Mouse (Mus musculus): ENCODE data around the gene Ap1g2.

The Ap1g2 gene

DNA sequence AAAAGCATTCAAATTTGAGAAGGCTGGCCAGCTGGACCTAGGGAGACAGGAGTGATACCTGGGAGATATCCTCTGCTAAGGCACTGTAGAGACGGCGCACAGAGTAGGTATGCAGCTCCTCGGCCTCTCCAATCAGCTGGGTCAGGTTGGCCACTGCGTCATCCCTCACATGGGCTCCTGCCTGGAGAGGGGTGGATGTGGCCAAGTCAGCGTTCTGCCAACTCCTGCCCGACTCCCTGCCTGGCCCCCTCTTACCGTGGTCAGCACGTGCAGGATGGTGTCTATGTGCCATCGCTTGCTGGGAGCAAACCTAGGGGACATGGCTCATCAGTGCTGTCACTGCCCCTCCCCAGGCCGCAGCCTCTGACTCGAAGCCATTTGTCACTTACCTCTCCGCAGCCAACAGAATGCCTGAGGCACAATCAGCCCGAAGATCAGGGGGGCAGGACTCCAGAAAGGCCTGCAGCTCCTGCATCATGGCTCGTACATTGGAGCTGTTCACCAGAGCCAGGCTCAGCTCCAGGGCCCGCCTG is 4.1 kb downstream of the Ap1g2 start:
- no peak for TF ChIP-seq GATA4 (IDR thresholded peaks at IDR 0.05; ENCODE audit: insufficient replicate concordance, low read length)

DNA sequence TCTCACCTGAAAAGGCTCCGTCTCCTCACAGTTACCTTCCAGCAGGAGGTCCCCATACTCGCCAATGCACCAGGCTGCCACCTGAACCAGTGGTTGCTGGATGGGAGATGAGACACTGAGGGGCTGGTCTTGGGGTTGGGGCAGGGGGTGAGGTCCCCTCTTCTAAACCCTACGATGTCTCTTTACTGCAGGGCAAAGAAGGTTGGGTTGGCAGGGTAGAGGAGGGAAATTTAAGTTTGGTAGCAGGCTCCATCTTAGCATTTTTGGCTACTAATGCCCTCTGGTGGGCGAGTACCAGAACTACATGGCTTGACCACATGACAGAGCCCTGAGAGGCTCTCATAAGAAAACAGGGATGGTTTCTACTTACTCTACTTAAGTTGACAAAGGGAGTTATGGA is 4.8 kb downstream of the Ap1g2 start:
- TF ChIP-seq GATA4 (IDR thresholded peaks at IDR 0.05; ENCODE audit: insufficient replicate concordance, low read length): no peak

DNA sequence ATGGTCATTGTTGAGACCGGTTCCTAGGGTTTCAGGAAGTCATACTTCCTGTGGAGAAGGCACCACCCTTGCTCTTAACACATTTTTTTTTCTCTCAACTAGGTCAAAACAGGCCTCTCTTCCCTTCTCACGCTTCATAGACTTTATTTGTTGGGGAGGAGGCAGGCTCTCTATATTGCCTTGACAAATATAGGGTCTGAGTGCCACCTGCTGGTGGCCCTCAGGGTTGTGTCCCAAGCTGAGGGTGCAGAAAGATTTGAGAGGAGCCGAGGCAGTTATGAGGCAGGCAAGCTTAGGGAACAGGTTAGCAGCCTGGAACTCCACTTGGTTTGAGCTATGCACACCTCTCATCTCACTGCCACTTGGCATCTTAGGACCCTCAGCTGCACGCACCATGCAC is 8.3 kb downstream of the Ap1g2 start:
- TF ChIP-seq GATA4 (IDR thresholded peaks at IDR 0.05; ENCODE audit: insufficient replicate concordance, low read length): no peak

DNA sequence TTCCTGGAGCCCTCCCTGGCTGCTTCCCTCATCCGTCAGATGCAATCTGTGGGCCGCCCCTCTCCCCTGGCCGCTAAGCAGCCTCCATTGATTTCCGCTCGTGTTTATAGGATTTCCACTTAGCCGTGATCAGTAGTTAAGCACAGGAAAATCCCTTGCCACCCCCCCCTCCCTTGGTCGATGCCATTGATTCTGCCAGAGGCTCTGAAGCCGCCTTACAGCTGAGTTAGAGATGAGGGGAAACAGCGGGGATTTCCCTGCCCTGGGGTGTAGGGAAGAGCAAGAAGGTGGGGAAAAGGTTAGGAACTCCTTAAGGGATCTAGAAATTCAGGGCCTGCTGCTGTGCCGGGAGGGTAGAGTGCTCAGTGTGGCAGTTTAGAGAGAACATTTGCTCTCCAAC is 8.7 kb downstream of the Ap1g2 start:
- TF ChIP-seq GATA4 (IDR thresholded peaks at IDR 0.05; ENCODE audit: insufficient replicate concordance, low read length): no peak

DNA sequence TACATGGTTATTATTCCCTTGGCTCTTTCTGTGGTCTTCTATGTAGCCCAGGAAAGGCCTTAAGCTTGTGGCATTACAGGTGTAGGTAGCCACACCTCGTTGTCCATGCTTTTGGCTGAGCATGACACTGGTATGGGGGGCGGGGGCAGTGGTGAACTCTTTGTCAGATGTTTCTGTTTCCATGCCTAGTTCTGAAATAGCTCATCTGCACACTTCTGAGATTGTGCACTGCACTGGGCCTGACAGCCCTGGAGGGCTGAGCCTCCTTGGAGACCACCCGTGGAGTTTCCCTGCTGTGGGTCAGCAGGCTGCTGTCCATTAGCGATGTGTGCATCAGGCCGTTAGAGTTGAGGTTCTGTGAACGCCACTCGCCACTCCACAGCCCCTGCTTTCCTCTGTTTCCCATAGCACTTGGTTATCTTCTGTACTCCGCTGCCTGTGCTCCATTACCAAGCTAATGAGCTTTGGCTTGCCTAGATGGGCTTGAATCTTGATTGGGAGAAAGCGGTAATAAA is 9.8 kb downstream of the Ap1g2 start:
- TF ChIP-seq GATA4 (IDR thresholded peaks at IDR 0.05; ENCODE audit: insufficient replicate concordance, low read length): no peak

DNA sequence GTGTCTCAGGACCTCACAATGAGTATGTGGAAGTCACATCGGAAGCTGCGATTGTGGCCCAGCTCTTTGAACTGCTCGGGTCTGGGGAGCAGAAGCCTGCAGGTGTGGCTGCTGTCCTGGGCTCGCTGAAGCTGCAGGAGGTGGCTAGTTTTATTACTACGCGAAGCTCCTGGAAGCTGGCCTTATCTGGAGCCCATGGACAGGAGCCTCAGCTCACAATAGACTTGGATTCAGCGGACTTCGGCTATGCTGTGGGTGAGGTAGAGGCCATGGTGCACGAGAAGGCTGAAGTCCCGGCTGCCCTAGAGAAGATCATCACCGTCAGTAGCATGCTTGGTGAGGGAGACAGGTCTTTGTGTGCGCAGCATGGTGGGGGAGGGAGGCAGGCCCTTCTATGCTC is 10.7 kb downstream of the Ap1g2 start:
- no peak for TF ChIP-seq GATA4 (IDR thresholded peaks at IDR 0.05; ENCODE audit: insufficient replicate concordance, low read length)

DNA sequence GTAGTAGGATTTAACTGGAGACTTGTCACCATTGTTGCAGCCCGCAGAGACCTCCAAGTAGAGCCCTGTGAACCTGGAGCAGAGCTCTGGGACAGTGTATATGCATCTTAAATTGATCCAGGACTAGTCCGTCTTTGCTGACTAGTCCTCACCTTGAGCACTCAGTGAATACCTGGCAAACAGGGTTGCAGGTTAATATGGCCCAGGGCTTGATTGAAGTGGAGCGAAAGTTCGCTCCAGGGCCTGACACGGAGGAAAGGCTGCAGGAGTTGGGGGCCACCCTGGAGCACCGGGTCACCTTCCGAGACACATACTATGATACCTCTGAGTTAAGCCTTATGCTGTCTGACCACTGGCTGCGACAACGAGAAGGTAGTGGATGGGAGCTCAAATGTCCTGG is 11.1 kb downstream of the Ap1g2 start:
- no peak for TF ChIP-seq GATA4 (IDR thresholded peaks at IDR 0.05; ENCODE audit: insufficient replicate concordance, low read length)

DNA sequence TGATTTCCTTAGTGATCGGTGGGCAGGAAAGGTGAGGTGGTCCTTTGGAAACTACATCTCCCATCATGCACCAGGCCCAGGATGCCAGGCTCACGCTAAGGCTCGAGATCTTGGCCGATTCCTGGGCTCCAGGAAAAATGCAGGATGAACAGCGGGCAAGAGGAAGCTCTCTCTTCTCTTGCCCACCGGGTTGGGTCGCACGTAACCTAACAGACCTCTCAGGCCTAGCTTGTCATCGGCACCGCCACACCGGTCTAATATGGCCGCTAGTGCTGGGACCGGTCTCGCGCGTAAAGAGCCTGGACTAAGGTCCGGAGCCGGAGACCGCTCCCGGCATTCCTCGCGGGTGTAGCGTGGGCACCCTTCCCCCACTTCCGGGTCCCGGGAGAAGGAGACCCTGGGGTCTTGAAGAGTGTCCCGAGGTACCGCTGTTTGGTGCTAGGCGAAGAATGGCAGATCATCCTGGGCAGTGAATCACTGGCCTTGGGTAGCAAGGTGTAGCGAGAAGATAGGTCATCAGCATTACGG is 11.6 kb downstream of the Ap1g2 start, which contains the start of gene Thtpa:
TSS of gene Thtpa (plus strand) at position 81 of the 528 bp plus-strand sequence.
- no peak; the same call in 1 of the 2 replicates for TF ChIP-seq GATA4 (IDR thresholded peaks at IDR 0.05; ENCODE audit: insufficient replicate concordance, low read length)

DNA sequence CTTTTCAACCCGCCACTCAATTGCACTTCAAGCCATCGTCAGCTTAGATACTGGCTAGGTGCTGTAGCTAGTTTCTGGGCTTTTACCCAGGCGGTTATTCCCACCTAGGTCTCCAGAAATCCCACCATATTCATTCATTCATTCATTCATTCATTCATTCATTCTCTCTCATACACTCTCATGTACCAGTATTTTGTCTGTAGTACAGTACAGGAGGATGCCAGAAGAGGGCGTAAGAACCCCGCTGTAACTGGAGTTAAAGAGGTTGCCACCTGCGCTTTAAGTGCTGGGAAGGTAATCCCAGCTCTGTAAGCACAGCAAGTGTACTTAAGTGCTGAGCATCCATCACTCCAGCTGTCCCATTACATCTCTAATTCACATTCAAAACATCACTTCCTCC is 12.5 kb downstream of the Ap1g2 start:
- TF ChIP-seq GATA4 (IDR thresholded peaks at IDR 0.05; ENCODE audit: insufficient replicate concordance, low read length): no peak

DNA sequence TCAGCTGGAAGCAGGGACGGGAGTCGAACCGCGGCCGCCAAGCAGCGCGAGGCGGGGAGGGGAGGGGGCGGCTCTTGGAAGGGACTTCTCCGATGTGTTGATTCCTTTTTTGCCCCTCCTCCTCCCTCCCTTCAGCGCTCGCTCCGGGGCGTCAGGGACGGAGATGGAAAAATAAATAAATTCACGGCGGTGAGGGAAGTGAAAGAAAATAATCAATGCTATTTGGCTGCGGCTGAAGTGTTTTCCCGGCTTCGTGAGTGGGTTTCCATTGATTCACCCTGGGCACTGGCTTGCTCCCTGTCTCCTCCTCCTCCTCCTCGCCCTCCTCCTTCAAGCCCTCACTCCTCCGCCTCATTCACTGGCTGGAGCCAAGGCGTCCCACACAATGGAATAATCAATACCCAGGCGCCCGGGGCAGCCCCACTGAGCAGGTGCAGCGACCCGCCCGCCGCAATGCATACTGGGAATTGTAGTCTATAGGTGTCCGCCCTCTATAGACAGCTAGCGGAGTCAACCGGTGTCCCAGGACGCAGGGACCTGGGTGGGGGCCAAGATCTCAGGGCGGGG is 14.3 kb downstream of the Ap1g2 start, which contains the start of gene Zfhx2:
TSS of gene Zfhx2 (minus strand) at position 314 of the 567 bp plus-strand sequence.
- TF ChIP-seq GATA4 (IDR thresholded peaks at IDR 0.05; ENCODE audit: insufficient replicate concordance, low read length): no peak

DNA sequence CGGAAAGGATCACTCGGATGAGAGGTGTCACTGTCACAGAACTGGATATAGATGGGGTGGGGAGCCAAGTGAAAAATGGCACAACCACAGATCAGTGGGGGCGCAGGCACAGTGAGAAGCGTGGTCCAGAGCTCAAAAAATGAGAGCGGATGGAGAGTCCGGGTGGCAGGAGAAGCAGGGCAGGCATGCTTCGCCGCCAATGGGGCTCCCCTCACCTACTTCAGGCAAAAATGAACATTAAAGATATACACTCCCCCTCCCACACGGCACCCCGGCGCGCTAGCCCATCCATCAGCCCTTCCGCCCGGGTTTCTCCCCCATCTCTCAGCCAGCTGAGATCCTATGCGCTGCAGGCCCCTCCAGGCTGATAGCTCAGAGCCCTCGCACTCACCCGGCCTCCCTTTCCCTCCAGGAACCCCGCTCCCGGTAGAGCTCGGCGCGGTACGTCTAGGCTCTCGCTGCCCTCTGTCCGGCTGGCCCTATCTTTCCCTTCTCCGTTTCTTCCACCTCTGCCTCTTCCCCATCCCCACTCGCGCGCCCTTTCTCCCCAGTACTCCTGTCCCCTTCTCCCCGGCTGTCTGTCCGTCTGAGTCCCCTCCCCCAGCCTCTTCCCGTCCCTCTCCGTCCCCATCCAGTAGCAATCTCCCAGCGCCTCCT is 15.1 kb downstream of the Ap1g2 start:
- no peak for TF ChIP-seq GATA4 (IDR thresholded peaks at IDR 0.05; ENCODE audit: insufficient replicate concordance, low read length)

DNA sequence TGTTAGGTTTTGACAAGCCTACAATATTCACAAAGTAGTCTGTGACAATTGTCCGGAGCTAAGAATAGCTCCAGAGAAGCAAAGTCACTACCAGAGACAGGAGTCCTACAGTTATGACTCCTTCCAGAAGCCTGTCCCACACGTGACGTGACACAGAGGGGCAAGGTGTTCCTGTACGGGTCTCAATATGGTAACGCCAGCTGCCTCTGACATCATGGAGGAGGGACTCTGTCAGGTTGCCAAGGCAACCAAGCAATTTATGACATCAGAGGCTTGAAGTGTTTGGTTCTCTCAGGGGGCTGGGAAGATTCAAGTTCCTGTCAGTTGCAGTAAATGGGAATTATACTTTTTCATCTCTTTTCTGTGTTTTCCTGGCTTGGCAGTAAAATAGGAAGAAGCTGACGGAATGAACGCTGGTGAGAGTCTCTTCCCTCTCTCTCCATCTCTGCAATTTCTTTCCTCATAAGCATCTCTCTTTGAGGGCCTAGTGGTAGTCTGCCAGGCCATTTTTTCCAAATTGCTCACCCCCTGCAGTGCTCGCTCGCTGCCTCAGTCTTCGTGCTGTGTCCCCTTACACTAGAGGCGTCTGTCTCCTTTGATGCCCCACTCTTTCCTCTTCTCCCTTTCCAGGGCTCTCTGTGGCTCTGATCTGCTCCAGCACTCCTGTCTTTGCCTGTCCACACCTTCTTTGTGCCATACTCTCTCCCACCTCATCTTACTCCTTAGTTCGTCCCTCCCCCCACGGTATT is 17.0 kb downstream of the Ap1g2 start:
- TF ChIP-seq GATA4 (IDR thresholded peaks at IDR 0.05; ENCODE audit: insufficient replicate concordance, low read length): no peak

DNA sequence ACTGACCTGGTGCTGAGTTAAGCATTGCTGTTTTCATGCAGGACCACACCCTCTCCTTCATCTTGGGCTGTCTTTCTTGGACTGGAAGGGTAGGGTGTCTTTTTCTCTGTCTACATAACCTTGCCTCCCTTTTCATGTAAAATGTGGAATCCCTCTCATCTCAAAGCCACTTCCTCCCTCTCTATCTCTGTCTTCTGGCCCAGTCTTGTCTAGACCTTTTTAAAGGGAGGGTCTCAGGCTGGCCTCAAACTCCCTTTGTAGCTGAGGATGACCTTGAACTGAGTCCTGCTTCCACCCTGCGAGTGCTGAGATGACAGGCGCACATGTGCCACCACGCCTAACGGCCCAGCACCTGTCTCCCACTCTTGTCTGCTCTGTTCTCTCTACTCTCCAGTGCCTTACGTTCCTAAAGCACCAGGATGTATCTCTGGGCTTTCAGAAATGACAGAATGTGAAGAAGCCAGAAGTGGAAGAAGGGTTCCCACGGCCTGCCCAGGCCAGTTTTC is 20.3 kb downstream of the Ap1g2 start:
- TF ChIP-seq GATA4 (IDR thresholded peaks at IDR 0.05; ENCODE audit: insufficient replicate concordance, low read length): no peak

DNA sequence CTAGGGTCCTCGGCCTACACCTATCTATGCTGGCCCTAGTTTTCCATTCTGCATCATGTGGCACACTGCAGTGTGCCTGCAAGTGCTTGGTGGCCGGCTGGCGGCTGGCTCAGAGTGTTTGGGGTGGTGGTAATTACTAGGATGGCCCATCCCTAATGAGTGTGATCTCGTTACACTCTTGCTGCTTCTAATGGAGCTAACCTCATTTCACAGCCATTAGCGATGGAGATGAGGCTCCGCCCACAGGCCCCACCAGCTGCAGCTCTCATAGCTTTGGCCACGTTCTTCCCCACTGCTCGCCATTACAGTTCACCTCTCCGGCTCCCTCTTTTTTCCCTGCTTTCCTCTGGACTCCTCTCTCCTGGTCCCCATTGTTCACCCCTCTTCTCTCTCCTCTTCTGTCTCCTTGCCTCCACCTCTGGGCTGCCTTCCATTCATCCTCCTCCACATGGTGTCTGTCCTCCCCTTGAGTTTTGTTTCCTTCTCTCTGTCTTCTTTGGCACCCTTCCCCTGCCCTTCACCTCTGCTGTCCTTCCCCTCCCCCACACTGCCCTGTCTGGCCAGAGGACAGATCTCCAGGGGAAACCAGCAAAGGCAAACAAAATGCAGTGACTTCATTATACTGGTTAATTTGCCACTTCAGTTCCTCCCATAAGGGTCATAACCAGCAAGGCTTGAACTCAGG is 20.9 kb downstream of the Ap1g2 start:
- TF ChIP-seq GATA4 (IDR thresholded peaks at IDR 0.05; ENCODE audit: insufficient replicate concordance, low read length): no peak

DNA sequence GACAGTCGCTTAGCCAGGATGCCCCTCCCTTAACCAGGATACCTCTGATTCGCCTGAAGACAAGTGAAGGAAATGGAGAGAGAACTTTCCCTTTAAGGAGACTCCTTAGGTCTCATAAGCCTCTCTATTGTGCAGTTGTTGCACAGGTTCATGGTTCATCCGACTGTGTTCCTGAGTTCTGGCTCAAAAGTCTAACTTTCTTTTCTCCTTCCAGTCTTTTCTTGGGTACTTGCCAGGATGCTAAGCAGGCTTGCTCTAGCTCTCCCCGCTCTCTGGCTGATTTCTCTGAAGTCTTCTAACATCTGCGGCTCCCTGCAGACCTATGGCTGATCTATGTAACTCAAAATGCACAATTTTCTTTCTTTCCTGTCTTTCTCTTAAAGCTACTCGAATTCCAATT is 22.9 kb downstream of the Ap1g2 start:
- TF ChIP-seq GATA4 (IDR thresholded peaks at IDR 0.05; ENCODE audit: insufficient replicate concordance, low read length): no peak
